Mouse (Mus musculus): ENCODE measurements around the gene Fam208b. TPM values are rescaled to one million over a fixed set of nuclear protein-coding genes. Genes with fewer than 3 reads are reported as not detected.

Fam208b gene
- 10.8 and 12.2 TPM in 2 replicates for total RNA-seq (2014; rRNA removed)
- polyA plus RNA-seq (2012; rRNA removed): 0.90 and 1.5 TPM in 2 replicates

DNA sequence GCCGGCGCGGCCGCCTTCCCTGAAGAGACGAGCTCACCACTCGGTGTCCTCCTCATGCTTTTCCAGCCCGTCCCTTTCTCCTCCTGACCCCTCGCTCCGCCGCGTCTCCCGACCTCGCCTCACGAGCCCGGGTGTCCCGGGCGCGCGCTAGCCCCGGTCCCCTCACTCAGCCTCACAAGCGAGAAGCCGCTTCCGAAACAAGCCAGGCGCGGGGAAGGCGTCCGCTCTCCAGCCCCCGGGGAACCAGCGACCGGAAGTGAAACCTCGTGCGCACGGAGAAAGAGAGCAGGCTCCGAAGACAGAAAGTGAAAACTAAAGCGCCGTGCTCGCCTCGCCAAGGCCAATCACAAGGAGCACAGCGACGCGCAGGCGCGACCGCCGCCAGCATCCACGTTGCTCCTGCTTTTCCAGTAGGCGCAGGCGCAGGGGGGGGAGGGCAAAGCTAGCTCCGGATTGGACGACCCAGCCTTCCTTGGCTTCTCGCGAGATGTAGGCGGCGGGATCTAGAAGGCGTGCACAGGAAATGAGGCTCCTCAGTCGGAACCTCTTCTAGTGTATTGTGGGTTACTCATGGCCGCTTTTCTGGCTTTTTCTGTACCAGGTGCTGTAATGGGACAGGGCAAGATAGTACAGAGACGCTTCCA is at the start of gene Fam208b:
Gene Fam208b (minus strand): TSS at position 314 of the 644 bp plus-strand sequence.
- DNase-seq (ENCODE audit: extremely low read depth, low read depth, low spot score): peak; percentile 91
- no peak for TF ChIP-seq CTCF (IDR thresholded peaks at IDR 0.05; ENCODE audit: low read depth, low read length)
- TF ChIP-seq POLR2A (IDR thresholded peaks at IDR 0.05; ENCODE audit: extremely low read depth, insufficient read depth, low read length): 0 out of 2 replicates have a peak, but pooled peaks have one; percentile 49
- H3K4me3 ChIP-seq (ENCODE audit: insufficient read depth, low read depth, low read length): peak within 1 kb of the TSS; percentile 96
- no peaks in the 10 kb centered on the region for H3K36me3 ChIP-seq (ENCODE audit: control insufficient read depth, insufficient read depth, low read length)
- peaks cover 2% of the 10 kb centered on the region; the same call in 1 of the 2 replicates for H3K4me1 ChIP-seq (ENCODE audit: control insufficient read depth, insufficient read depth, low read length)
- H3K79me2 ChIP-seq (ENCODE audit: control insufficient read depth, insufficient read depth, low read length): peaks cover 6% of the 10 kb centered on the region; the same call in 1 of the 2 replicates
- under 1% methylated on average over 58 of the region's 58 CpGs for WGBS
- peak within 1 kb of the TSS; percentile 88 for H3K9ac ChIP-seq (ENCODE audit: low read depth, low read length)
- no peaks in the 10 kb centered on the region for H3K27me3 ChIP-seq (ENCODE audit: control insufficient read depth, insufficient read depth, low read length)
- peak within 1 kb of the TSS; percentile 59 for H3K27ac ChIP-seq (replicated peaks; ENCODE audit: insufficient read depth, low read depth, low read length)

- WGBS: 46% methylated on average over 16 of the region's 16 CpGs
- DNase-seq (ENCODE audit: extremely low read depth, low read depth, low spot score): peak; percentile 88
- no peak overlapping the region for H3K4me3 ChIP-seq (ENCODE audit: insufficient read depth, low read depth, low read length)
- H3K27me3 ChIP-seq (ENCODE audit: control insufficient read depth, insufficient read depth, low read length): no peaks in the 10 kb centered on the region
- no peaks in the 10 kb centered on the region for H3K36me3 ChIP-seq (ENCODE audit: control insufficient read depth, insufficient read depth, low read length)
- no peaks in the 10 kb centered on the region for H3K79me2 ChIP-seq (ENCODE audit: control insufficient read depth, insufficient read depth, low read length)
- peak overlapping the region; percentile 54 for H3K9ac ChIP-seq (ENCODE audit: low read depth, low read length)
- H3K27ac ChIP-seq (replicated peaks; ENCODE audit: insufficient read depth, low read depth, low read length): peak overlapping the region; percentile 39; the same call in 1 of the 2 replicates
- peaks cover 4% of the 10 kb centered on the region; the same call in 1 of the 2 replicates for H3K4me1 ChIP-seq (ENCODE audit: control insufficient read depth, insufficient read depth, low read length)
- TF ChIP-seq POLR2A (IDR thresholded peaks at IDR 0.05; ENCODE audit: extremely low read depth, insufficient read depth, low read length) (no peak), CTCF (IDR thresholded peaks at IDR 0.05; ENCODE audit: low read depth, low read length) (no peak)
Observed at GRCm38 (mm10) chr13:3659163-3660160, 48.6 kb upstream of the Fam208b start.

- TF ChIP-seq POLR2A (IDR thresholded peaks at IDR 0.05; ENCODE audit: extremely low read depth, insufficient read depth, low read length) (no peak), CTCF (IDR thresholded peaks at IDR 0.05; ENCODE audit: low read depth, low read length) (no peak)
- 94% methylated on average over 2 of the region's 2 CpGs for whole genome bisulfite sequencing
- H3K27me3 ChIP-seq (ENCODE audit: control insufficient read depth, insufficient read depth, low read length): no peaks in the 10 kb centered on the region
Observed at GRCm38 (mm10) chr13:3654432-3654831, 43.5 kb upstream of the Fam208b start.

GRCm38 (mm10) chr13:3650569-3650968 is 39.7 kb upstream of the Fam208b start:
- Histone ChIP-seq H3K36me3 (ENCODE audit: control insufficient read depth, insufficient read depth, low read length) (peaks cover 23% of the 10 kb centered on the region), H3K4me1 (ENCODE audit: control insufficient read depth, insufficient read depth, low read length) (peaks cover 11% of the 10 kb centered on the region), H3K4me3 (ENCODE audit: insufficient read depth, low read depth, low read length) (no peak overlapping the region), H3K79me2 (ENCODE audit: control insufficient read depth, insufficient read depth, low read length) (no peaks in the 10 kb centered on the region), H3K27ac (replicated peaks; ENCODE audit: insufficient read depth, low read depth, low read length) (no peak overlapping the region), H3K9ac (ENCODE audit: low read depth, low read length) (no peak overlapping the region), H3K27me3 (ENCODE audit: control insufficient read depth, insufficient read depth, low read length) (no peaks in the 10 kb centered on the region)
- 56% methylated on average over 4 of the region's 4 CpGs for WGBS
- TF ChIP-seq POLR2A (IDR thresholded peaks at IDR 0.05; ENCODE audit: extremely low read depth, insufficient read depth, low read length): no peak
- no peak for TF ChIP-seq CTCF (IDR thresholded peaks at IDR 0.05; ENCODE audit: low read depth, low read length)
- DNase-seq (ENCODE audit: extremely low read depth, low read depth, low spot score): peak; percentile 38

More at GRCm38 (mm10) chr13:3654432-3654831, 43.5 kb upstream of the Fam208b start:
- Histone ChIP-seq H3K27ac (replicated peaks; ENCODE audit: insufficient read depth, low read depth, low read length) (no peak overlapping the region), H3K9ac (ENCODE audit: low read depth, low read length) (no peak overlapping the region), H3K36me3 (ENCODE audit: control insufficient read depth, insufficient read depth, low read length) (peaks cover 17% of the 10 kb centered on the region; the same call in 1 of the 2 replicates), H3K4me1 (ENCODE audit: control insufficient read depth, insufficient read depth, low read length) (peaks cover 4% of the 10 kb centered on the region; the same call in 1 of the 2 replicates), H3K4me3 (ENCODE audit: insufficient read depth, low read depth, low read length) (no peak overlapping the region), H3K79me2 (ENCODE audit: control insufficient read depth, insufficient read depth, low read length) (no peaks in the 10 kb centered on the region)
- DNase-seq (ENCODE audit: extremely low read depth, low read depth, low spot score): no peak

DNA sequence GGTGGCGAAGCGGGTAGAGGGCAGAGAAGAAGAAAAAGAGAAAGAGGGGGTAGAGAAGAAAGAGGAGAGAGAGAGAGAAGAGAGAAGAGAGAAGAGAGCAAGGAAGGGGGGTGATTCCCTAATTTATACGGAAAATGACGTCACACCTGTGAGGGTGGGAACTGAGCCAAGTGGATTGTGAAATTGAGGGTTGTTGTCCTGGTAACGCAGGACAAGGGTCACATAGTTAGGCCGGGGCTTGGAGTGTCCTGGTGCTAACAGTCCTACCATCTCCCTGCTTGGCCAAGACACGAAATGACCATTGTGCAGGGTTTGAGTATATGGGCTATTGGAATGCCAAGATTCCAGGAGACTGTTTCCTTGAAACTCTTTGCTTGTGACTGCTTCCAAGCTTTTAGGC is 35.7 kb upstream of the Fam208b start:
- H3K79me2 ChIP-seq (ENCODE audit: control insufficient read depth, insufficient read depth, low read length): peaks cover 7% of the 10 kb centered on the region; the same call in 1 of the 2 replicates
- no peak for TF ChIP-seq POLR2A (IDR thresholded peaks at IDR 0.05; ENCODE audit: extremely low read depth, insufficient read depth, low read length)
- TF ChIP-seq CTCF (IDR thresholded peaks at IDR 0.05; ENCODE audit: low read depth, low read length): no peak
- H3K4me1 ChIP-seq (ENCODE audit: control insufficient read depth, insufficient read depth, low read length): peaks cover 24% of the 10 kb centered on the region
- no peaks in the 10 kb centered on the region for H3K27me3 ChIP-seq (ENCODE audit: control insufficient read depth, insufficient read depth, low read length)
- H3K27ac ChIP-seq (replicated peaks; ENCODE audit: insufficient read depth, low read depth, low read length): peak overlapping the region; percentile 88
- 41% methylated on average over 7 of the region's 7 CpGs for WGBS
- DNase-seq (ENCODE audit: extremely low read depth, low read depth, low spot score): peak; percentile 92
- H3K9ac ChIP-seq (ENCODE audit: low read depth, low read length): no peak overlapping the region
- H3K4me3 ChIP-seq (ENCODE audit: insufficient read depth, low read depth, low read length): no peak overlapping the region
- H3K36me3 ChIP-seq (ENCODE audit: control insufficient read depth, insufficient read depth, low read length): peaks cover 18% of the 10 kb centered on the region

Measured in liver, adult 2 months (tissue).